Comparison of ENCODE assay signal across 15 mouse cellular contexts in the genomic region with DNA sequence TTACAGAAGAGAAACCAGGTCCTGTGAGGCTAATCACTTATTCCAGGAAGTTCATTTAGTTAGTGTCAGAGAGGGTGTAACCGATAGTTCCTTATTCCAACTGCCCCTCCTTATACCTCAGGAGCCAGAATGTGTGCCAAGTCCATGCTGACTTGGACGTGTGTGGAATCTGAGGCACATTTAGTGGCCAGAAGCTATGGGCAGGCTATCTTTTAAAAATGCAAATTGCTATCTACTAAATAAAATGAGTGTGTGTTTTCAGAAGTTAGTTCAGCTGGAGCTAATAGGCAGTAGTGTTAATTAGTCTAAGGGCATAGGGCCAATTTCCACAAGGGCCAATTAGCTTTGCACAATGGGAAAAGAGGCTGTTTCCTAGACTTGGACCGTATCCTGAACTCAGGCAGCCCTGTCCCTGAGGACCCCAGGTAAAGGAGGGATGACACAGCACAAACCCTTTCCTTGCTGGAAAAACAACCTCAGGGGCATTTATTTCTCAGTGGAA.
DNase-seq lines count a peak whose midpoint lies in the region; ATAC-seq lines count a peak whose summit lies in the region.
"Had no signal": no experiment of that assay in that cellular context is flagged by ENCODE, and none has a peak within 500 bp of the region (broad histone marks: within the 10 kb centered on the region; RNA-seq: fewer than 3 reads in every experiment).

No protein-coding gene starts in this region.

- H3K36me3 ChIP-seq in heart, embryonic 11.5 days (ENCODE audit: control insufficient read depth, insufficient read depth, low read length), result no peaks in the 10 kb centered on the region
- no peaks in the 10 kb centered on the region for H3K36me3 ChIP-seq in neural tube, embryonic 14.5 days (ENCODE audit: control insufficient read depth, insufficient read depth, low read length)
- no peaks in the 10 kb centered on the region for H3K36me3 ChIP-seq in neural tube, embryonic 15.5 days
- H3K36me3 ChIP-seq in hindbrain, embryonic 14.5 days (replicated peaks; ENCODE audit: control insufficient read depth, insufficient read depth), result no peaks in the 10 kb centered on the region
- H3K36me3 ChIP-seq: limb, embryonic 15.5 days; midbrain, embryonic 12.5 days had no signal

- no peak overlapping the region for H3K4me3 ChIP-seq in heart, embryonic 11.5 days (ENCODE audit: low read depth, low read length)
- H3K4me3 ChIP-seq in neural tube, embryonic 14.5 days (ENCODE audit: low read depth, low read length), result no peak overlapping the region
- no peak overlapping the region for H3K4me3 ChIP-seq in neural tube, embryonic 15.5 days (replicated peaks)
- no peak overlapping the region for H3K4me3 ChIP-seq in hindbrain, embryonic 14.5 days (replicated peaks; ENCODE audit: low read length)
- H3K4me3 ChIP-seq: limb, embryonic 15.5 days; midbrain, embryonic 12.5 days had no signal

- H3K9me3 ChIP-seq in heart, embryonic 11.5 days (replicated peaks; ENCODE audit: control insufficient read depth, low read length), result no peaks in the 10 kb centered on the region
- H3K9me3 ChIP-seq in neural tube, embryonic 14.5 days (ENCODE audit: control insufficient read depth, low read length), result no peaks in the 10 kb centered on the region
- H3K9me3 ChIP-seq in neural tube, embryonic 15.5 days (replicated peaks), result no peaks in the 10 kb centered on the region
- H3K9me3 ChIP-seq in hindbrain, embryonic 14.5 days (ENCODE audit: control insufficient read depth, low read length), result no peaks in the 10 kb centered on the region
- H3K9me3 ChIP-seq: limb, embryonic 15.5 days; midbrain, embryonic 12.5 days had no signal

- no peak overlapping the region for H3K9ac ChIP-seq in heart, embryonic 11.5 days (ENCODE audit: low read depth, low read length)
- no peak overlapping the region for H3K9ac ChIP-seq in neural tube, embryonic 14.5 days (replicated peaks; ENCODE audit: low read depth, low read length)
- H3K9ac ChIP-seq in neural tube, embryonic 15.5 days (replicated peaks), result no peak overlapping the region
- no peak overlapping the region for H3K9ac ChIP-seq in hindbrain, embryonic 14.5 days
- H3K9ac ChIP-seq: limb, embryonic 15.5 days; midbrain, embryonic 12.5 days had no signal

- peaks cover 12% of the 10 kb centered on the region for H3K4me1 ChIP-seq in heart, embryonic 11.5 days (ENCODE audit: control insufficient read depth, insufficient read depth, low read length)
- peaks cover 31% of the 10 kb centered on the region for H3K4me1 ChIP-seq in neural tube, embryonic 14.5 days (ENCODE audit: control insufficient read depth, insufficient read depth, low read length)
- peaks cover 37% of the 10 kb centered on the region for H3K4me1 ChIP-seq in neural tube, embryonic 15.5 days
- peaks cover 36% of the 10 kb centered on the region for H3K4me1 ChIP-seq in hindbrain, embryonic 14.5 days (replicated peaks; ENCODE audit: control insufficient read depth, insufficient read depth, low read length)

- 49% methylated on average over 3 of the region's 3 CpGs for WGBS in heart, embryonic 11.5 days (ENCODE audit: insufficient replicate concordance)
- WGBS in neural tube, embryonic 14.5 days, result 19% methylated on average over 3 of the region's 3 CpGs
- WGBS in neural tube, embryonic 15.5 days, result 16% methylated on average over 3 of the region's 3 CpGs
- WGBS in hindbrain, embryonic 14.5 days, result 27% methylated on average over 3 of the region's 3 CpGs

- H3K27me3 ChIP-seq in heart, embryonic 11.5 days (ENCODE audit: control insufficient read depth, insufficient read depth, low read length), result no peaks in the 10 kb centered on the region
- no peaks in the 10 kb centered on the region for H3K27me3 ChIP-seq in neural tube, embryonic 14.5 days (ENCODE audit: control insufficient read depth, insufficient read depth, low read length)
- no peaks in the 10 kb centered on the region; the same call in 1 of the 2 replicates for H3K27me3 ChIP-seq in neural tube, embryonic 15.5 days (replicated peaks)
- no peaks in the 10 kb centered on the region for H3K27me3 ChIP-seq in hindbrain, embryonic 14.5 days (ENCODE audit: control insufficient read depth, insufficient read depth, low read length)

- no peak for ATAC-seq in heart, embryonic 11.5 days (replicated peaks; ENCODE audit: insufficient number of reproducible peaks, low FRiP score, low TSS enrichment)
- peak; percentile 54; the same call in 1 of the 2 replicates for ATAC-seq in neural tube, embryonic 14.5 days (ENCODE audit: low read depth)
- ATAC-seq in neural tube, embryonic 15.5 days (ENCODE audit: low FRiP score), result no peak
- peak; percentile 48; the same call in 1 of the 2 replicates for ATAC-seq in hindbrain, embryonic 14.5 days (ENCODE audit: low FRiP score)
- no peak for ATAC-seq in cerebellum, adult (ENCODE audit: insufficient number of reproducible peaks, low FRiP score, low TSS enrichment)
- ATAC-seq: lung, postnatal 0 days had no signal

- no peak overlapping the region for H3K4me2 ChIP-seq in heart, embryonic 11.5 days
- no peak overlapping the region for H3K4me2 ChIP-seq in neural tube, embryonic 14.5 days (ENCODE audit: low read depth, low read length)
- H3K4me2 ChIP-seq in neural tube, embryonic 15.5 days, result no peak overlapping the region
- H3K4me2 ChIP-seq in hindbrain, embryonic 14.5 days (replicated peaks), result no peak overlapping the region
- H3K4me2 ChIP-seq: limb, embryonic 15.5 days; midbrain, embryonic 12.5 days had no signal

- DNase-seq in heart, adult 18-20 months, result peak; percentile 12 to 42
- peak; percentile 49 for DNase-seq in hindbrain, embryonic 14.5 days (ENCODE audit: low spot score)
- no peak for DNase-seq in spleen, postnatal 10 days (ENCODE audit: low spot score in 2 of 2)
- no peak for DNase-seq in thymus, postnatal 4 days
- DNase-seq: adrenal gland, adult 8-10 months; right cerebral cortex, postnatal 25 days; thymus, postnatal 25 days had no signal

- no peak overlapping the region for H3K27ac ChIP-seq in heart, embryonic 11.5 days (ENCODE audit: low read depth, low read length)
- no peak overlapping the region for H3K27ac ChIP-seq in neural tube, embryonic 14.5 days (ENCODE audit: low read depth, low read length)
- H3K27ac ChIP-seq in neural tube, embryonic 15.5 days (replicated peaks), result no peak overlapping the region
- H3K27ac ChIP-seq in hindbrain, embryonic 14.5 days, result no peak overlapping the region
- H3K27ac ChIP-seq: kidney, postnatal 0 days; limb, embryonic 15.5 days; midbrain, embryonic 12.5 days had no signal

Comparison
In these comparisons a context has a peak if more than half of its experiments do, and no peak if none do; other contexts are left out.
1. ATAC-seq: peak in neural tube, embryonic 14.5 days (single experiment) and hindbrain, embryonic 14.5 days (single experiment); none in heart, embryonic 11.5 days (single experiment), neural tube, embryonic 15.5 days (single experiment) and cerebellum, adult (single experiment).
2. DNase-seq: peak in heart, adult 18-20 months (2 of 2) and hindbrain, embryonic 14.5 days (single experiment); none in spleen, postnatal 10 days (0 of 2) and thymus, postnatal 4 days (single experiment).